Mouse (Mus musculus): ENCODE measurements at regions not wholly inside any gene's neighbourhood (a gene's known extent, or its start where the extent isn't known, plus 50 kb on each side); places are given as distances from the start of the nearest gene placed in this dataset.

DNA sequence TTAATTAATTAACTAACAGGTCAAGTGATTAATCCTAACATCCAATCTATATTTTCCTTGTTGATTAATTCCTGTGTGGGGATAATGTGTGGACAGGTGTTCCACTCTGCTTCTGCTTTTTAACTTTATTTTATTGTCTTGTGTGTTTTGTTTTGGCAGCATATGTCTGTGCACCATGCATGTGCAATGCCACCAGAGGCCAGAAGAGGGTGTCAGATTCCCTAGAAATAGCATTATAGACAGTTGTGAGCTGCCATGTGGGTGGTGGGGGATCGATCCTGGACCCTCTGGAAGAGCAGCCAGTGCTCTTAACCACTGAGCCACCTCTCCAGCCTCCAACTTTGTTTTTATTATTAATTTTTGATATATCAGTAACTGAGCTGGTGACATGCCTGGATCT is 65.6 kb downstream of the En1 start:
- Histone ChIP-seq H3K27me3 (ENCODE audit: control insufficient read depth, insufficient read depth, low read length) (no peaks in the 10 kb centered on the region), H3K4me2 (ENCODE audit: low read depth, low read length) (no peak overlapping the region), H3K9me3 (ENCODE audit: control insufficient read depth, low read length) (no peaks in the 10 kb centered on the region), H3K9ac (replicated peaks; ENCODE audit: low read depth, low read length) (no peak overlapping the region), H3K4me1 (ENCODE audit: control insufficient read depth, insufficient read depth, low read length) (no peaks in the 10 kb centered on the region), H3K4me3 (ENCODE audit: low read depth, low read length) (no peak overlapping the region), H3K36me3 (ENCODE audit: control insufficient read depth, insufficient read depth, low read length) (no peaks in the 10 kb centered on the region), H3K27ac (ENCODE audit: low read depth, low read length) (no peak overlapping the region)
- 93% methylated on average over 1 of the region's 1 CpGs for WGBS
- no peak for ATAC-seq (ENCODE audit: low read depth)

- WGBS: 75% methylated on average over 10 of the region's 12 CpGs
- Histone ChIP-seq H3K27ac (ENCODE audit: low read depth, low read length) (no peak overlapping the region), H3K4me2 (ENCODE audit: low read depth, low read length) (no peak overlapping the region), H3K9me3 (ENCODE audit: control insufficient read depth, low read length) (no peaks in the 10 kb centered on the region), H3K4me1 (ENCODE audit: control insufficient read depth, insufficient read depth, low read length) (no peaks in the 10 kb centered on the region), H3K4me3 (ENCODE audit: low read depth, low read length) (no peak overlapping the region), H3K36me3 (ENCODE audit: control insufficient read depth, insufficient read depth, low read length) (no peaks in the 10 kb centered on the region), H3K27me3 (ENCODE audit: control insufficient read depth, insufficient read depth, low read length) (no peaks in the 10 kb centered on the region), H3K9ac (replicated peaks; ENCODE audit: low read depth, low read length) (no peak overlapping the region)
- no peak for ATAC-seq (ENCODE audit: low read depth)
These were observed 81.5 kb downstream of the En1 start for GRCm38 (mm10) chr1:120683532-120684245.

GRCm38 (mm10) chr1:120685650-120686244 is 83.5 kb downstream of the En1 start:
- Histone ChIP-seq H3K9me3 (ENCODE audit: control insufficient read depth, low read length) (no peaks in the 10 kb centered on the region), H3K9ac (replicated peaks; ENCODE audit: low read depth, low read length) (no peak overlapping the region), H3K4me2 (ENCODE audit: low read depth, low read length) (no peak overlapping the region), H3K27me3 (ENCODE audit: control insufficient read depth, insufficient read depth, low read length) (no peaks in the 10 kb centered on the region), H3K36me3 (ENCODE audit: control insufficient read depth, insufficient read depth, low read length) (no peaks in the 10 kb centered on the region), H3K4me3 (ENCODE audit: low read depth, low read length) (no peak overlapping the region), H3K27ac (ENCODE audit: low read depth, low read length) (no peak overlapping the region), H3K4me1 (ENCODE audit: control insufficient read depth, insufficient read depth, low read length) (no peaks in the 10 kb centered on the region)
- ATAC-seq (ENCODE audit: low read depth): 0 out of 2 replicates have a peak, but pooled peaks have one; percentile 49
- WGBS: 54% methylated on average over 6 of the region's 6 CpGs

DNA sequence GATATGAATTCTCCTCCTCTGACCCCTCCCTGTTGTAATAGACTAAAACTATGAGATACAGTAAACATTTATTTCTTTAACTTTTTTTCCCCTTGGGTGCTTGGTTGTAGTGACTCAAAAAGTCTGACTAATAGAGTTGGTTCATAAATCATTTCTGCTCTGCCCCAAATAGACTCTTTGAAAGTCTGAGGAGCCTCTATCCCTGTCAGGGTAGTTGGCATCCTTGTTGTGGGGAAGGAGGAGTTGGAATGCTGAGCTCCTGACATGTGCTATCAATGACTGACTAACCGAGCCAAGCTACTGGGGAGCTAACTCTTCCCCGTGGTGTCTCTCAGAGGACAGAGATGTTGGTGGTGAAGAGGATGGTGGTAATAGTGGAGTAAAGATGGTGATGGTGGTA is 89.4 kb downstream of the En1 start:
- Histone ChIP-seq H3K4me3 (ENCODE audit: low read depth, low read length) (no peak overlapping the region), H3K4me2 (ENCODE audit: low read depth, low read length) (no peak overlapping the region), H3K27ac (ENCODE audit: low read depth, low read length) (no peak overlapping the region), H3K9ac (replicated peaks; ENCODE audit: low read depth, low read length) (no peak overlapping the region), H3K36me3 (ENCODE audit: control insufficient read depth, insufficient read depth, low read length) (no peaks in the 10 kb centered on the region), H3K9me3 (ENCODE audit: control insufficient read depth, low read length) (no peaks in the 10 kb centered on the region), H3K27me3 (ENCODE audit: control insufficient read depth, insufficient read depth, low read length) (no peaks in the 10 kb centered on the region), H3K4me1 (ENCODE audit: control insufficient read depth, insufficient read depth, low read length) (no peaks in the 10 kb centered on the region)
- ATAC-seq (ENCODE audit: low read depth): no peak
- WGBS: 79% methylated on average over 2 of the region's 2 CpGs

DNA sequence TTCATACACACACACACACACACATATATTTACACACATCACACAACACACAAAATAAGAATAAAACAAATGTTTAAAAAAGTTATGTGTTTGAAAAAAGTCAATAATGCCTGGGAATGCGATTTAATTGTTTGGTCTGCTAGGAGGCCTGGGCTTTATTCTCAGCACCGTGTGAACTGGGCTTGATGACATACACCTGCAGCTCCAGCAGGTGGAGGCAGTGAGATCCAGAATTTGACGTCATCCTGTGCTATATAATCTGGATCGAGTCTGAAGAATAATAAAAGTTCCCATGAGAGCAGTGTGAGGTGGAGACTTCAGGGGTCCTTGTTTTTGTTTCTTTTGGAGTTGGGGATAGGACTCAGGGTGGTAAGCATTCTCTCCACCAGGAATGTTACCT is 96.0 kb downstream of the En1 start:
- ATAC-seq (ENCODE audit: low read depth): no peak
- no peak overlapping the region for H3K9ac ChIP-seq (replicated peaks; ENCODE audit: low read depth, low read length)
- no peaks in the 10 kb centered on the region for H3K36me3 ChIP-seq (ENCODE audit: control insufficient read depth, insufficient read depth, low read length)
- no peak overlapping the region for H3K4me3 ChIP-seq (ENCODE audit: low read depth, low read length)
- H3K27ac ChIP-seq (ENCODE audit: low read depth, low read length): no peak overlapping the region
- H3K4me1 ChIP-seq (ENCODE audit: control insufficient read depth, insufficient read depth, low read length): no peaks in the 10 kb centered on the region
- no peaks in the 10 kb centered on the region for H3K9me3 ChIP-seq (ENCODE audit: control insufficient read depth, low read length)
- H3K4me2 ChIP-seq (ENCODE audit: low read depth, low read length): no peak overlapping the region
- WGBS: 68% methylated on average over 4 of the region's 4 CpGs
- no peaks in the 10 kb centered on the region for H3K27me3 ChIP-seq (ENCODE audit: control insufficient read depth, insufficient read depth, low read length)

GRCm38 (mm10) chr1:120704201-120704600 is 102.0 kb downstream of the En1 start:
- ATAC-seq (ENCODE audit: low read depth): no peak
- Histone ChIP-seq H3K4me3 (ENCODE audit: low read depth, low read length) (no peak overlapping the region), H3K9me3 (ENCODE audit: control insufficient read depth, low read length) (no peaks in the 10 kb centered on the region), H3K27me3 (ENCODE audit: control insufficient read depth, insufficient read depth, low read length) (no peaks in the 10 kb centered on the region), H3K27ac (ENCODE audit: low read depth, low read length) (no peak overlapping the region), H3K4me1 (ENCODE audit: control insufficient read depth, insufficient read depth, low read length) (no peaks in the 10 kb centered on the region), H3K4me2 (ENCODE audit: low read depth, low read length) (no peak overlapping the region), H3K9ac (replicated peaks; ENCODE audit: low read depth, low read length) (no peak overlapping the region), H3K36me3 (ENCODE audit: control insufficient read depth, insufficient read depth, low read length) (no peaks in the 10 kb centered on the region)
- WGBS: 49% methylated on average over 5 of the region's 5 CpGs

GRCm38 (mm10) chr1:120706011-120706410 is 103.8 kb downstream of the En1 start:
- H3K36me3 ChIP-seq (ENCODE audit: control insufficient read depth, insufficient read depth, low read length): no peaks in the 10 kb centered on the region
- no peaks in the 10 kb centered on the region for H3K27me3 ChIP-seq (ENCODE audit: control insufficient read depth, insufficient read depth, low read length)
- no peak overlapping the region for H3K27ac ChIP-seq (ENCODE audit: low read depth, low read length)
- ATAC-seq (ENCODE audit: low read depth): no peak
- no peak overlapping the region for H3K9ac ChIP-seq (replicated peaks; ENCODE audit: low read depth, low read length)
- H3K9me3 ChIP-seq (ENCODE audit: control insufficient read depth, low read length): no peaks in the 10 kb centered on the region
- H3K4me2 ChIP-seq (ENCODE audit: low read depth, low read length): no peak overlapping the region
- 69% methylated on average over 1 of the region's 1 CpGs for WGBS
- H3K4me3 ChIP-seq (ENCODE audit: low read depth, low read length): no peak overlapping the region
- no peaks in the 10 kb centered on the region for H3K4me1 ChIP-seq (ENCODE audit: control insufficient read depth, insufficient read depth, low read length)

GRCm38 (mm10) chr1:120708511-120708910 is 106.3 kb downstream of the En1 start:
- no peak for ATAC-seq (ENCODE audit: low read depth)
- no peaks in the 10 kb centered on the region for H3K4me1 ChIP-seq (ENCODE audit: control insufficient read depth, insufficient read depth, low read length)
- H3K27me3 ChIP-seq (ENCODE audit: control insufficient read depth, insufficient read depth, low read length): no peaks in the 10 kb centered on the region
- H3K4me3 ChIP-seq (ENCODE audit: low read depth, low read length): no peak overlapping the region
- H3K9ac ChIP-seq (replicated peaks; ENCODE audit: low read depth, low read length): no peak overlapping the region
- H3K4me2 ChIP-seq (ENCODE audit: low read depth, low read length): no peak overlapping the region
- no peaks in the 10 kb centered on the region for H3K36me3 ChIP-seq (ENCODE audit: control insufficient read depth, insufficient read depth, low read length)
- 75% methylated on average over 5 of the region's 5 CpGs for WGBS
- no peak overlapping the region for H3K27ac ChIP-seq (ENCODE audit: low read depth, low read length)
- no peaks in the 10 kb centered on the region for H3K9me3 ChIP-seq (ENCODE audit: control insufficient read depth, low read length)

DNA sequence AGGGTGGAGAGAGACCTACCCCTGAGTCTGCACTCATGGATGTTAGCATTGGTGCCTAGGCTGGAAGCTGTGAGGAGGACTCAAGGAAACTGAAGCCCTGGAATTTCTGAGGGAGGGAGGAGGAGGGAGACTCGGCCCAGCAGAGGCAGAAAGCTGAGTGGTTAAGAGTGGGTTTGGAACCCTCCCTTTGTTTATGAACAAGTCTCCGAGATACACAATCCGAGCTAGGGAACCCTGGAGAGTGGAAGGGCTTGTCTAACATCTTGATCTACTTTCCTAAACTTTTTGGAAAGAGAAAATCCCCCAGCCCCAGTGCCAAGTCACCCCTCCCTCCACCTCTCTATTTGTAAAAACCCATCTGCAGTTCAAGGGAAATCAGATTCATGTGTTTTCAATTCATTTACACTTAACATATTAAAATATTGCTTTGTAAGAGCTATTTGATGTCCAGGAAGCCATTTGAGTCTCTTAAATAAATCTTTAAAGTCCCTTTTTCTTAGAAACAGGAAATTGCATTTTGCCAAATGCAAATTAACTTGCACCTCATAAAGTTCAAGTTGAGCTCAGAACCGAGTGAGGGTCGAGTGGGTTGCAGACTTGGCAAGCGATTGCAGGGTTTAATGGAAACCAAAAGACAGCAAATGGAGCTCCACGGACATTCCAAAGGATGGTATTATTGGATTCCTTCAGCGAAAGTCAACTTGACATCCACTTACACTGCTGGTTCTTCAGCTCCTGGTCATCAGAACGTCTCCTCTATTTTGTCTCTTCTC is 113.1 kb downstream of the En1 start:
- Histone ChIP-seq H3K4me3 (ENCODE audit: low read depth, low read length) (no peak overlapping the region), H3K27me3 (ENCODE audit: control insufficient read depth, insufficient read depth, low read length) (no peaks in the 10 kb centered on the region), H3K9ac (replicated peaks; ENCODE audit: low read depth, low read length) (no peak overlapping the region), H3K27ac (ENCODE audit: low read depth, low read length) (no peak overlapping the region), H3K4me1 (ENCODE audit: control insufficient read depth, insufficient read depth, low read length) (no peaks in the 10 kb centered on the region), H3K9me3 (ENCODE audit: control insufficient read depth, low read length) (no peaks in the 10 kb centered on the region), H3K36me3 (ENCODE audit: control insufficient read depth, insufficient read depth, low read length) (no peaks in the 10 kb centered on the region), H3K4me2 (ENCODE audit: low read depth, low read length) (no peak overlapping the region)
- WGBS: 81% methylated on average over 9 of the region's 9 CpGs
- no peak for ATAC-seq (ENCODE audit: low read depth)

Measured in neural tube, embryonic 14.5 days (tissue).